Mouse (Mus musculus) urinary bladder, postnatal 36 days (tissue): ENCODE measurements around the gene Adamts7.

Experiments used
- DNase-seq, 2 experiments: peaks; one replicate each; pipeline ENCODE4 v3.0.0; 2022; ENCODE audit warnings: low spot score in 2 of 2, mixed read lengths in 1 of 2

Adamts7 gene

GRCm38 (mm10) chr9:90257220-90257619, 94.4 kb downstream of the Adamts7 start:
- DNase-seq = no peak
